Mouse (Mus musculus) testis, postnatal 14 days (tissue): Measurements from ENCODE around the gene Rap2b.
A peak's percentile ranks its signal among the peaks of the same experiment; 100 is the strongest.

ENCODE experiments used
- DNase-seq: peaks from one replicate; pipeline ENCODE4 v3.0.0; 2021; ENCODE audit warnings: low spot score

The Rap2b gene

DNA sequence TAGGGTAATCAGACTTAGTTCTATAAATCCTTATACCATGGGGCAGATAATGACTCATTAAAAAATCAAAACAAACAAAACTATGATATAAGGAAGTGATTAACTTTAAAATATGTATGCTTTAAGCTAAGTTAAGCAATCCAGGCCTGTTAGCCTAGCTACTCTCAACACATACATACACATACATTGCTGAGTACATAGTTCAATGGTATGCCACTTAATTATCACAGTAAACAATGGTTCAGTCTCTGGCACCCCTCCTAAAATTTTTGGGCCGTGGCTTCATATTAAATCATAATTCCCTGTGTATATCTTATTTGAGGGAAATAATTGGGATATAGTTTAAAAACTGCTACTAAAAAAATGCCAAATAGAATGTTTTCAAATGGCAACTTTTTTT lies at the start of gene Rap2b:
Gene Rap2b, plus strand, starts transcription at position 301 of the 400 bp plus-strand sequence.
- no peak for DNase-seq

DNA sequence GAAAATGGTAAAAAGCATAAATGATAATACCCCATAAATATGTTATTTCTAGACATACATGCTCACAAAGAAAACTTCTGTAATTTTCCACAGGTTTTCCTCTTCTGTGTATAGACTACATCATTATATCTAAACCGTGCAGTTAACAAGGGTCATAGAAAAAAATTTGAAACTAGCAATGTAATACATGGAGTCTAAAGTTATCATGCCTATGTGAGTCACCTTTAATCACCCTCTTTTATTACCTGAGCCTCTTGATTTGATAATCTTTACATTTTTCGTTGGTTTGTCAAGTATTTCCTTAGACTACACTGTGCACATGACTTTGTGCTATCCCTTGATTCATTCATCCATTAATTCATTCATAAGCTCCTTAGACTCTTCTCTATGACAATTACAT lies 46.4 kb upstream of the Rap2b start:
- no peak for DNase-seq

DNA sequence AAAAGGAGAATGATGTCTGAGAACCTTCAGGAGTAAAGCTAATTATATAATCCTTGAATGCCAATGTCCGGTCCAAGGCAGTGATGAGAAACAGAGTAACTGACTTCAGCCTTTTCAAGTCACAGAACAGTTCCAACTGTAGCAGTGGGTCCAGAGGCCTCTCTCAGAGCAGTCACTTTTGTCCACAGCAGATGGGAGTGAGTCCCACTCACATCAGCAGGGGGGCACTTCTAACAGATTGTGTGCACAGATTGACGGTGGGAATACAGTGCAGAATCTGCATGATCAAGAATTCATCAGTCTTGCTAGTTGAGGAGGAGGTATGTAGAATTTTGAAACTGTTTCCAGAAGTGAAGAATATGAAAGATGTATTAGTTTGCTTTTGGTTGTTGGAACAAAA lies 41.4 kb upstream of the Rap2b start:
- no peak for DNase-seq

DNA sequence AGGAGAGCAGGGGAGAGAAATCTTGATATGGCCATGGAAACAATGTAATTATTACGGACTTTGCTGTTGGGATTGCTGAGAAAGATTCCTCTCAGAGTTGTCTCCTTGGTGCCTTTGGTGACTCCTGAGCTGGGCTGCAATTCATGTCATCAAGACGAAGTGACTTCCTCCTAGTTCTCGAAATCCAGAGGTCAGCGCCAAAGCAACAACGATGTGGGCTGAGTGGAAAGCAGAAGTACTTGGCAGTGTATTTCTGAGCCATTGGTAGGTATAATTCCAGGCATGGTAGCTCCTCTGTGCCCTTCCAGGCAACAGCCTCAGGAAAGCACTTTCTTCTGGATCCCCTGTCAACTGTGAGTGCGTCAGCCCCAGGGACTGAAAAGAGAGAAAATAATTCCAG lies 39.8 kb upstream of the Rap2b start:
- no peak for DNase-seq

DNA sequence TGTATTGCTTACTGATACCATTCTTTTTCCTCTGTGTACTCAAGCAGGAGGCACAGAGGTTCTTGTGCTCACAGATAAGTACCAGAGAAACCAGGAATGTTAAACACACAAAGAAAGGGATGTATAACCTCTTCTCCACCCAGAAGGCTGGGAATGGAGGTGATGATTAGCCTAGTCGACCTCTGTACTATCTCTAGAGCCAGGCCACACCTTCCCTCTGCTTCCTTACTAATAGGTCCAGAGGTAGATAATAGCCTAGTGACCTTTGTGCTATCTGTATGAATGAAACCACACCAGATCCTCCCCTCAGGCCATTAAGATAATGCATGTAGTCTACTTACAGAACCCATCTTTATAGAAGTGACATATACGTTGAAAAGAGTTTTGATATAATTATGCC lies 25.2 kb upstream of the Rap2b start:
- no peak for DNase-seq

GRCm38 (mm10) chr3:61337230-61337629 lies 24.2 kb upstream of the Rap2b start:
- no peak for DNase-seq

DNA sequence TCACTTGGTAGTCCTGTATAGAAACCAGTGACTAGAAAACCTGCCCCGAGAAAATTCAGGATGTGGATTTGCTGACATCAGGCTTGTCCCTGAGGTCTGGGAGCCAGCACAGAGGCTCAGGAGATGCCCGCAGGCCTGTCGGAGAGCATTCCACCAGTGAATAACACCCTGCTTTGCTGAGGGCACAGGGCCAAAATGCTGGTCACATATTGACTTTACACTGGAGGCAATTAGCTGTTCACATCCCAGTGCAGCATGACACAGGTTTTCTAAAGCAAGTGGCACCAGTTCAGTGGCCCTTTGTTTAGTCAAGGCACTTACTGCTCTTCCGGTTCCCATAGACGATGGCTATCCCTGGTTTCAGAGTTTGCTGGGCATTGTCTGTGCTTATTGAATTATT lies 21.1 kb upstream of the Rap2b start:
- DNase-seq: no peak

- no peak for DNase-seq
These were observed 17.4 kb upstream of the Rap2b start for GRCm38 (mm10) chr3:61344031-61344430.

DNA sequence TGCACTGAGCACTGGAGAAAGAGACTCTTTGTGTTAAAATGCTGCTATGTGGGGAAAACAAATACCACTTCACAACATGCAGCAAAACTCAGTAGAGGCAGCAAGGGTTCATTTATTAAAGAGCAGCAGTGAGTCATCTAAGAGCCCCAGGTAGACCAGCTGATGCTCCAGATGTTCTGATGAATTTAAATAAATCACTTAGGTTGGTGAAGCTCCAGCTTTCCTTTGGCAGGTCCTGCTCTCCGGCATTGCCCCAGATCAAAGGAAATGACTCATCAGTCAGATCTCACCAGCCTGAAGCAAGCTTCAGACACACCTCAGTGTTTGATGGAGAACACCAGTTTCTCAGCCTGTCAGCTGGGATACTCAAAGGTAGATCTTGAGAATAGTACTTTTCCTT lies 15.8 kb upstream of the Rap2b start:
- no peak for DNase-seq

DNA sequence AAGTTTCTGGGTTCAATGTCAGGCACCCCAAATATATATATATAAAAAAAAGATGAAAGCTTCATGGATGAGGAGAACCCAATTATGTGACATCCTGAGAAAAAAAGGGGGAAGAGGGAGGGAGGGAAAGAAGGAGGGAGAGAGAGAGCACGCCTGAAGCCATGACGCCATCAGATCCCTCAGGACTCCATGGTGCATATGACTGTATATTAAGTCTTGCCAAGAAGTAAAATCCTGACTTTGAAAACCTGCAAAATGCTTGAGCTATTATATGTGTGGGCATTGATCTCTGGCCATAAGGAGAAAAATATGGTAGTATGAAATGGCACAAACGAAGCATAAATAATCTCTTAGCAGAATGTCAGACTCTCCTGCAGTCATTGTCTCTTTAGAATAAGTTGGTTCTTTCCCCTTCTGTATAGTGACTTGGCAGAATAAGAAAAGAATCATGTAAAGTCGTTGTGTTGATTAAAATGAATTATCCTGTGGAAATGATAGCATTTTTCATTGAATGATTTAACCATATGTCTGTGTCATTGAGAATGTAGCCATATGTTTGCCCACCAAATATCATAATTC lies 13.3 kb upstream of the Rap2b start:
- no peak for DNase-seq

DNA sequence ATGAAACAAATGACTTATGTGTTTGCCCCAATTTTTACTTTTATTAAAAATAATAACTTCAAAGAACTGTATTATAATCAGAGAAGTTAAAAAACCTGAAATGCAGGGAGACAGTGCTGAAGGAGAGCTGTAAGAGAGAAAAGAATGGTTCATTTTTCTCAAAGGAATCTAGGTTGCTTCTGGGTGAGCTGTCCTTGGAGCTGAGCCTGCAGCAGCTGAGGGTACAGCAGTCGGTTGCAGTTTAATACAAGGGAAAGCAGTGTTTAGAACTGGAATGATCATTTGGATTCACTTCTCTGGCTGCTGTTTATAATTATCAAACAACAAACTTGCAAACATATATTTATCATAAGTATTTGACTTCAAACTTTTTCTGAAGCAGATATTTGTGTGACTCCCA lies 12.0 kb upstream of the Rap2b start:
- DNase-seq: no peak

- no peak for DNase-seq
These were observed 6.0 kb upstream of the Rap2b start for GRCm38 (mm10) chr3:61355464-61355863.

GRCm38 (mm10) chr3:61358107-61358506 lies 3.3 kb upstream of the Rap2b start:
- DNase-seq: no peak

DNA sequence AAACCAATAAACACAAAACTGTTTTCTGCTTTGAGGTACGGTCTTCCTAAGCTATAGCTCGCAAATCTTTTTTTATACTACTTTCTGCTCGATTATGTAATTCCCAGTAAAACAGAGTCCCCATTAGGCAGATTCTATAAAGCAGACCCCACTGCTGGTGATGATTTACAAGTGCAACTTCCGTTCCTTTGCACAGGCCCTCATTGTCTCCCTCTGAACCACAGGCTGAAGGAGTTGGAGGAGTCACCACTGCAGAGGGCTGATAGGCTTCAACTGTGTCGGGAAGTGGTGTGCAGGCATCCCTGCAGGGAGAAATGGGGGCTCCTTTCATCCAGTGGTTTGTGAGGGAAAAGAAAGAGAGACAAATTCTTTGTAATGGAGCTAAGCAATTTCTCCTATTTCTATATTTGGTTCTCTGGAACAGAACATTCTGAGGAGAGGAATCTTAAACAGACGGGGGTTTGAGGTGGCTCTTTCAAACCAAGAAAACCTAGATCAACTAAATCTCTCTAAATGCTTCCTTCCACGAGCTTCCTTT lies 2.6 kb upstream of the Rap2b start:
- no peak for DNase-seq

DNA sequence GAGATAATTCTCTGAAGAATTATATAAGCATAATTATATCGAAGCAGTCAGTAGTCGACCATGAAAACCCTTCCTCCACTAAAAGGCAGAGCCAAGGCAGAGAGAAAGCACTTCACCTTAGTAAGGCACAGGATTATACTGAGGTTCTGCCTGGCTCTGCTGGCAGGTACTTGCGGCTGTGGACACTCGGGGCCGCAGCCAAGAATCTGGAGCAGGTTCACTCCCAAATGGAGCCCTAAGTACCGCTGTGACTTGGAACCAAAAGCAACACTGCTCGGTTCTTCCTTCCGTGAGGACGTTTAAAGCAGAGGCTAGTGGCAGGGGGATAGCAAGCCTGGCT lies 1.4 kb downstream of the Rap2b start:
- DNase-seq: no peak

DNA sequence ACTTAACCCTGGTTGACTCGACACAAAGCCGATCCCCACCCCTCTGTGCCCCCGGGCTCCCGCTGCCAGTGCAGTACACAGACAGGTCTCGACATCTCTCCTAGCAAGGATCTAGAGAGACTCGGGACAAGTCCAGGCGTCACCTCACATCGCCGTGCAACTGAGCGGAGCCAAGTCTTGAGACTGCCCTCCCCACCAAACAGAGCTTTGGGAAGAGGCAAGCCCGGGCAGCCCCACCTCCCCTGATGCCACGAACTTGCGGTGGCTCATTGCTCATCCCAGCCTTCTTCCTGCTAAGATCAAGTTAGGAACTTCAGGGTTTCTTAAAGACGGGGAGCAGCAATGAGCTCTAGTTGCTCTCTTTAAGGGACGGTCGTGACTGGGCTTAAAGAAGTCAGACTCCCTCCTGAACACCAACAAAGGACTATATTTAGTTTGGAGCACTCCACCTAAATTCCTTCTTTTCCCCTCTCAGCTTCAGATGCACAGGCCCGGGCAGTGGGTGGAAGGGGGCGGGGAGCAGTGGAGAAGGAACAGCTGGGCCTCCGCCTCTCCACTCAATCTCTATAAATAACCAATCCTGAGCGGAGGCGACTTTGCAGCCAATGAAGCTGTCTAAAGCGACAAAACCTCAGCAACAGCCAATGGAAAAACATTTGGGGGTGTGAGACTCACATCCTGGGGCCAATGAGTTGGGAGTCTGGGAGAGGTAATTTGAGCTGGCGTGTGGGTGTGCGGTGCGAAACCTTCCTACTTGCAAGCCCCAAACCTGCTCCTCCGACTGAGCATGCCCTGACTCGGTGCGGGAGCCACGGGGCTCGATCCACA lies 1.9 kb downstream of the Rap2b start:
- peak; percentile 92 for DNase-seq

DNA sequence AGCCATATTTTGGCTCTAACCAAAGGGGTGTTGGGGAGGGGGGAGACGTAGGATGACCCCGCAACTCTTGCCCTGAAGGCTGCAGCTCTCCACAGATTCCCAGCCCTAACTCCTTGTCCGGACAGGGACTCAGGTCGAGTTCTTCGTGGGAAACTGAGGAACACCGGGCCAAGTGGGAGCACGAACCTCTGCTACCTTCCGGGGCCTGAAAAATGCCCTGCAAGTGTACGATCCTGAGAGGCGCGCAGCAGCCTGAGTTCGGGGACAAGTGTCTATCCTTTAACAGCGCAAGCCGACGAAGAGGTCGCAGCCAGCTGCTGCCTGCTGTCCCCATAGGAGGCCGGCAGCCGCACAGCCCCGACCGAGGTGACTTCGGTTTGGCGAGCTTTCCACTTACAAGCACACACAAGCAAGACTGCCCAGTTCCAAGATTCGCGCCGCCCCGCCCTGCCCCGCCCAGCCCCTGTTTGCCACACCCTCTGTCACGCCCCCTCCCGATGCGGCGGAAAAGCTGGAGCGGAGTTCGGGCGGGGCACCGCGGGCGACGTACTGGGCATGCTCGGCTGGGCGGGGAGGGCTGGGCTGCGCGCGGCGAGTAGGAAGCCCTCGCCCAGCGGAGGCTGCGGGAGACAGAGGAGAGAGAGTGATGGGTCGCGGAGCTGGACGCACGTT lies 2.7 kb downstream of the Rap2b start:
- peak; percentile 92 for DNase-seq

DNA sequence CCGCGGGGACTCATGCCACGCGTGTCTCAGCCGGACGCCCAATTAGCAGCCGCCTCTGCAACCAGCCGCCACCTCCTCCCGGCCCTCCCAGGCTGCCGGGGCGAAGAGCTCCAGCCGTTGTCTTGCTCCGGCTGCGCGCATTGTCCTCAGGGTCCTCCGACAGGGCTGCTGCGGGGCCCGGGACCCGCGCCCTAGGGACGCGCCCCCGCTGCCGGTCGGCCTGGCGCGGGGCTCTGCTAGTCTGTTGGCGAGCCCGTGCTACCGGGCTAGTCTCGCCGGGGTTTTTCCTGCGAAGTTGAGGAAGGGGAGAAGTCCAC lies 3.2 kb downstream of the Rap2b start:
- DNase-seq: no peak

GRCm38 (mm10) chr3:61364978-61365778 lies 3.7 kb downstream of the Rap2b start:
- DNase-seq: peak; percentile 14

DNA sequence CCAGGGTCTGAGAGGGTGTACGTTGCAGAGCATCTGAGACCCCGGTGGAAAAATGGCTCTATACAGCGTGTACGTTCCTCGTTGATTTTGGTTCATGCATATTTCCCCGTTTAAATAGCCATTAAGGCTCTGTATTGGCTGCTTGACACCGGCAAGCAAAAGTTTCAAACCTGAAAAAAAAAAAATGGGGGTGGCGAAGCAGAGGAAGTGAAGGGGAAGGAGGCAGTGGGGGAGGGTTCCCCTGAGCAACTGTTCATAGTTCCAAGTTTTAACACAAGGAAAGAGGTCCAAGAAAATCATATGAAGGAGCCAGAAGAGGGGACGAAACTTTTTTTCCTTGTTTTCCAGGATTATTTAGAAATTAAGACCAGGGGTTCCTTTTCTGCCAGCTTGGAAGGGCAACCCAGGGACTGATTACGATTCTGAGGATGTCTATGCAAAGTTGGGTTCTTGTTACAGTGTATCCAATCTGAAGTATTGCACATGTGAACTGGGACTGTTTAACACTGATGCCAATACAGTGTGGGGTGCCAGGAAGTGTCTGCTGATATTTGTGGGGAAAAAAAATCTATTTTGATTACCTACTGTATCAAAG lies 4.4 kb downstream of the Rap2b start, which contains the start of gene B430305J03Rik:
Gene B430305J03Rik, minus strand, starts transcription at position 173 of the 595 bp plus-strand sequence.
- DNase-seq: peak; percentile 12

DNA sequence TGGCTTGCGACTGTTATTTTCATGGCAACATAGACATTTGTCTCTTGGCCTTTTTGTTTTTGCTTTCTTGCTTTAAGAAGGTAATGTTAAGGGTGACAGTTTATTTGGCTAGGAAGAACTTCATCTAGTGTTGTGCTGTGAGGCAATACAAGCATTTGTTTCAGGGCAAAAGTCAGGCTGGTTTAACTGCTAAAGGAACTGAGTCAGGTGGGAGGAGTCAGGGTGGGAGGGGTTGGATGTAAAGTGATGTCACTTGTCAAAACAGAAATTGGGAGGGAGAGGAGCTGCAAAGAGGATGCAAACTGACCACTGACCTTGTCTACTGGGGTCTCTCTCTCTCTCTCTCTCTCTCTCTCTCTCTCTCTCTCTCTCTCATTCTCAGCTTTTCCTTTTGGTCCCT lies 7.0 kb downstream of the Rap2b start:
- DNase-seq: no peak

GRCm38 (mm10) chr3:61376001-61376400 lies 14.6 kb downstream of the Rap2b start:
- DNase-seq: no peak
